Mouse (Mus musculus) gastrocnemius, postnatal 25 days (tissue): Measurements from ENCODE around the gene Cep89. TPM values are rescaled to one million over a fixed set of nuclear protein-coding genes. Genes with fewer than 3 reads are reported as not detected.

ENCODE experiments used
- DNase-seq: peaks from one replicate; pipeline ENCODE4 v3.0.0; 2022
- total RNA-seq, 2 experiments: library from RNA; stranded (reverse); gene quantifications; 1 replicate in 1 of 2; 2 replicates in 1 of 2; pipeline ENCODE4 v1.2.3; 2021

Gene Cep89
- total RNA-seq, 2 experiments from 2014 or later, result 4.9 to 6.4 TPM

- no peak for DNase-seq
Observed at GRCm38 (mm10) chr7:35486553-35486952, 89.7 kb downstream of the Cep89 start.

Other genes with a start within 250 kb of the Cep89 start
- gene Slc7a10, start 210.7 kb upstream of the Cep89 start, total RNA-seq, result 1 to 10 TPM in 1 of 2 experiments, under 1 TPM in 1; 0.31 to 7.7 TPM
- 1 to 10 TPM; 7.6 to 8.2 TPM for gene Lrp3, start 181.5 kb upstream of the Cep89 start, total RNA-seq
- 1 to 10 TPM; 4.2 to 5.2 TPM for gene Gpatch1, start 78.6 kb upstream of the Cep89 start, total RNA-seq
- gene Rhpn2, start 62.9 kb upstream of the Cep89 start, total RNA-seq, result 1 to 10 TPM in 1 of 2 experiments, under 1 TPM in 1; 0.67 to 1.3 TPM
- gene Faap24, start 199 bp upstream of the Cep89 start, total RNA-seq, result 1 to 10 TPM in 1 of 2 experiments, under 1 TPM in 1; 0.79 to 1.0 TPM
- not detected for gene Slc7a9, start 51.8 kb downstream of the Cep89 start, total RNA-seq
- gene Tdrd12, start 140.7 kb downstream of the Cep89 start, total RNA-seq, result not detected
- gene Nudt19, start 159.3 kb downstream of the Cep89 start, total RNA-seq, result 10 to 100 TPM; 37.7 to 42.7 TPM
- under 1 TPM; 0.05 to 0.43 TPM for gene Rgs9bp, start 188.5 kb downstream of the Cep89 start, total RNA-seq
- 10 to 100 TPM in 1 of 2 experiments, 1 to 10 TPM in 1; 7.9 to 11.1 TPM for gene Ankrd27, start 189.2 kb downstream of the Cep89 start, total RNA-seq